Mouse (Mus musculus) kidney, adult 10 weeks (tissue): ENCODE data around the gene Bbs2. TPM values are rescaled to one million over a fixed set of nuclear protein-coding genes. Genes with fewer than 3 reads are reported as not detected.

ENCODE experiments used
- polyA plus RNA-seq: library from polyadenylated mRNA; stranded (reverse); fragments of 350-450 nt; fragmentation: Illumina TruSeq; extraction: RNeasy Lipid Tissue Mini Kit (QIAGEN cat#74804); gene quantifications from one replicate; pipeline ENCODE4 v1.2.3, GENCODE M21; 2014; ENCODE audit warnings: low read depth, low replicate concordance

The Bbs2 gene
- polyA plus RNA-seq = 12.6 TPM

DNA sequence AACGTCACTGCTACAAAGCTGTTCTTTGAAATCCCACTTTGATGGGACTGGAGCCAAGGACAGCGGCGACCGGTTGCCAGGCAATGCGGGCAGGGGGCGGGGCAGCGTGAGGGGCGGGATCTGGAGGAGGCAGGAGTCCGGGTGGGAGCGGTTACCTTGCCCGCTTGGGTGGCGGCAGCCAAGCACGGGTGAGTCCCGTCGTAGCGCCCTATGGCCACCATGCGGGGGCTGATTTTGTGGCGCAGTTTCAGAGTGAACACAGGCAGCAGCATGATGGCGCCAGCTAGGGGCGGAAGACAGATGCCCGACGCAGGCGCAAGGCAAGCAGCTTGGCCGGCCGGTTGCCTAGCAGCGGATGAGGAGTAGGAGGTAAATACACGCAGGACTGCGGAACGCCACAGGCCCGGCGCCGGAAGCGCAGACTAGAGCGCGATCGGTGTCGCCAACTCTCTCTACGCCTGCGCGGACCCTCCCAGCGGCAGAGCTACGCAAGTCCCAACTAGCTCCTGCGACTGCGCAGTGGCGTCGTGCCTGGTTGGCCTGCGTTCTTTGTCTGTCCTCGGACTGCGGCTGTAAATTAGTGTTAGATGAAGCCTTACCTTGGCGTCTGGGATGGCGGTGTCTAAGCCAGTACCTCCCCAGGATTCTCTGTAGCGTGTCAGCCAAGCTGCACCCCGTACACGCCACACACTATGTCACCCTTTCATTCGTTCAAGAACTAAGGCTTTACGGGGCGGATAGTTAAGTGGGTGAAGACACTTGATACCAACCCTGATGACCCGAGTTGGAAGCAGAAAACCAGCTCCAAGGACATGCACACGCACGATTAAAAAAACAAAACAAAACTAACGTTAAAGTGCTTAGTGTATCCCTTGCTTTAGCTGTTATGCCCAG is at the start of gene Bbs2:
TSS of gene Bbs2 (minus strand) at position 848 of the 894 bp plus-strand sequence.

GRCm38 (mm10) chr8:94136933-94137332 is 38.2 kb upstream of the Bbs2 start, which contains the start of gene Mt4:
Gene Mt4 (plus strand): TSS chr8:94137197.

GRCm38 (mm10) chr8:94036944-94037524 is 61.7 kb downstream of the Bbs2 start, which contains the start of the genes Nudt21 and Ogfod1:
Gene Nudt21 (minus strand): TSS chr8:94037031.
Gene Ogfod1 (plus strand): TSS chr8:94037198.

Other genes starting within 250 kb of the Bbs2 start
- 218 TPM for gene Amfr, start 86.1 kb downstream of the Bbs2 start, polyA plus RNA-seq
- 59.8 TPM for gene Nudt21, start 61.9 kb downstream of the Bbs2 start, polyA plus RNA-seq
- 16.6 TPM for gene Ogfod1, start 61.7 kb downstream of the Bbs2 start, polyA plus RNA-seq
- not detected for gene Mt4, start 38.3 kb upstream of the Bbs2 start, polyA plus RNA-seq
- gene Mt3, start 53.7 kb upstream of the Bbs2 start, polyA plus RNA-seq = not detected
- gene Mt2, start 73.7 kb upstream of the Bbs2 start, polyA plus RNA-seq = 13.5 TPM
- gene Mt1, start 80.2 kb upstream of the Bbs2 start, polyA plus RNA-seq = 7.3 TPM
- 9.7 TPM for gene Nup93, start 115.6 kb upstream of the Bbs2 start, polyA plus RNA-seq
- gene Slc12a3, start 230.3 kb upstream of the Bbs2 start, polyA plus RNA-seq = 176 TPM